Mouse (Mus musculus) heart, embryonic 11.5 days (tissue): Measurements from ENCODE around the gene Atxn7l1. TPM values are rescaled to one million over a fixed set of nuclear protein-coding genes. Genes with fewer than 3 reads are reported as not detected.

ENCODE experiments used
- ATAC-seq: fragments of 200-750 bp; cut with Nextera tagmentation; replicated peaks from 2 replicates; pipeline ENCODE4 v1.8.0; 2017; ENCODE audit warnings: moderate library complexity; ENCODE audit not compliant: insufficient number of reproducible peaks, low FRiP score, low TSS enrichment
- H3K27ac ChIP-seq: fragments of 300-500 bp; sonication (generic); 2 replicates; pipeline ENCODE4 v1.5.1; 2014; ENCODE audit warnings: mild to moderate bottlenecking, low read depth, low read length
- H3K27me3 ChIP-seq: fragments of 300-500 bp; sonication (generic); 2 replicates; pipeline ENCODE4 v1.6.1; 2014; ENCODE audit warnings: mild to moderate bottlenecking, low read length, mixed read lengths; ENCODE audit not compliant: control insufficient read depth, insufficient read depth
- H3K36me3 ChIP-seq: fragments of 300-500 bp; sonication (generic); 2 replicates; pipeline ENCODE4 v1.6.1; 2014; ENCODE audit warnings: mild to moderate bottlenecking, low read length, moderate library complexity, mixed read lengths; ENCODE audit not compliant: control insufficient read depth, insufficient read depth
- H3K4me1 ChIP-seq: fragments of 300-500 bp; sonication (generic); 2 replicates; pipeline ENCODE4 v1.6.1; 2014; ENCODE audit warnings: low read length; ENCODE audit not compliant: control insufficient read depth, insufficient read depth
- H3K4me2 ChIP-seq: fragments of 300-500 bp; sonication (generic); 2 replicates; pipeline ENCODE4 v1.6.1; 2014; ENCODE audit warnings: mild to moderate bottlenecking, moderate library complexity
- H3K4me3 ChIP-seq: fragments of 300-500 bp; sonication (generic); 2 replicates; pipeline ENCODE4 v1.5.1; 2014; ENCODE audit warnings: low read depth, low read length
- H3K9ac ChIP-seq: fragments of 300-500 bp; sonication (generic); 2 replicates; pipeline ENCODE4 v1.6.1; 2014; ENCODE audit warnings: mild to moderate bottlenecking, low read depth, low read length, moderate library complexity
- H3K9me3 ChIP-seq: fragments of 300-500 bp; sonication (generic); replicated peaks from 2 replicates; pipeline ENCODE4 v1.6.1; 2016; ENCODE audit warnings: low read length; ENCODE audit not compliant: control insufficient read depth
- WGBS: fragments of 180-500 bp; shearing (Covaris S2); extraction: QIAGEN DNeasy Blood & Tissue Kit; methylation state at CpG from one replicate; pipeline ENCODE4 v1.1.7; 2014; ENCODE audit not compliant: insufficient replicate concordance; 5-methylcytosine and 5-hydroxymethylcytosine counted together
- polyA plus RNA-seq: library from polyadenylated mRNA; unstranded; fragments of >200 nt; fragmentation: Nextera tagmentation; extraction: Ambion mirVana; gene quantifications from 2 replicates; pipeline ENCODE4 v1.2.1, GENCODE M21; 2014

Atxn7l1 gene
- polyA plus RNA-seq, 1 experiment from 2014 or later: 15.6 TPM

- no peaks in the 10 kb centered on the region for H3K9me3 ChIP-seq
- no peak overlapping the region for H3K4me2 ChIP-seq
- H3K4me3 ChIP-seq: no peak overlapping the region
- H3K27me3 ChIP-seq: no peaks in the 10 kb centered on the region
- 63% methylated on average over 3 of the region's 5 CpGs for WGBS
- no peak overlapping the region for H3K9ac ChIP-seq
- H3K27ac ChIP-seq: no peak overlapping the region
- no peaks in the 10 kb centered on the region for H3K36me3 ChIP-seq
- H3K4me1 ChIP-seq: peaks cover 8% of the 10 kb centered on the region
- ATAC-seq: no peak
These were observed 159.0 kb downstream of the Atxn7l1 start for GRCm38 (mm10) chr12:33306476-33306875.

DNA sequence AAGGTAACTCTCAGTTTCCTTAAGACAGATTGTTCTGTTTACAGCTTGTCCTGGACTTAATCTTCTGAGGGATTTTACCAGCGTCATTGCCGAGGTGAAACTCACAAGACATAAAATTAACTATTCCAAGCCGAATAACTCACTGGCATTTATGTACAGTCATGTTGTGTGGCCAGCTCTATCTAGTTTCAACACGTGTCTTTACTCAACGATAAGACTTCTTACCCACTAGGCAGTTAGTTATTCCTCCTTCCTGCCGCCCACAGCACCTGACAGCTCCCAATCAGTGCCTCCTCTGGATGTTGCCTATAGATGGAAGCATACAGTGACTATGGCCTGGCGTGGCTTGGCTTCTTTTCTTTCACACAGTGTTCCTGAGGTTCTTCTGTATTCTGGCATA, 161.2 kb downstream of the Atxn7l1 start:
- Histone ChIP-seq H3K36me3 (no peaks in the 10 kb centered on the region), H3K4me1 (peaks cover 13% of the 10 kb centered on the region), H3K9ac (no peak overlapping the region), H3K9me3 (no peaks in the 10 kb centered on the region), H3K27ac (no peak overlapping the region), H3K4me2 (no peak overlapping the region), H3K4me3 (no peak overlapping the region), H3K27me3 (no peaks in the 10 kb centered on the region)
- 82% methylated on average over 7 of the region's 7 CpGs for WGBS
- ATAC-seq: no peak

- Histone ChIP-seq H3K9me3 (no peaks in the 10 kb centered on the region), H3K27me3 (no peaks in the 10 kb centered on the region), H3K4me3 (peak overlapping the region; percentile 19; the same call in 1 of the 2 replicates), H3K9ac (peak overlapping the region; percentile 36; the same call in 1 of the 2 replicates), H3K4me1 (peaks cover 28% of the 10 kb centered on the region), H3K36me3 (no peaks in the 10 kb centered on the region), H3K27ac (peak overlapping the region; percentile 17; the same call in 1 of the 2 replicates), H3K4me2 (peak overlapping the region; percentile 60)
- 0 out of 2 replicates have a peak, but pooled peaks have one; percentile 32 for ATAC-seq
- 14% methylated on average over 14 of the region's 14 CpGs for WGBS
These were observed 166.6 kb downstream of the Atxn7l1 start for GRCm38 (mm10) chr12:33313828-33314671.

GRCm38 (mm10) chr12:33314924-33315643, 167.6 kb downstream of the Atxn7l1 start:
- H3K4me3 ChIP-seq: no peak overlapping the region
- no peaks in the 10 kb centered on the region for H3K36me3 ChIP-seq
- H3K27me3 ChIP-seq: no peaks in the 10 kb centered on the region
- no peaks in the 10 kb centered on the region for H3K9me3 ChIP-seq
- peak overlapping the region; percentile 39; the same call in 1 of the 2 replicates for H3K9ac ChIP-seq
- H3K4me2 ChIP-seq: peak overlapping the region; percentile 60
- ATAC-seq: no peak
- WGBS: 63% methylated on average over 16 of the region's 16 CpGs
- no peak overlapping the region for H3K27ac ChIP-seq
- H3K4me1 ChIP-seq: peaks cover 28% of the 10 kb centered on the region

DNA sequence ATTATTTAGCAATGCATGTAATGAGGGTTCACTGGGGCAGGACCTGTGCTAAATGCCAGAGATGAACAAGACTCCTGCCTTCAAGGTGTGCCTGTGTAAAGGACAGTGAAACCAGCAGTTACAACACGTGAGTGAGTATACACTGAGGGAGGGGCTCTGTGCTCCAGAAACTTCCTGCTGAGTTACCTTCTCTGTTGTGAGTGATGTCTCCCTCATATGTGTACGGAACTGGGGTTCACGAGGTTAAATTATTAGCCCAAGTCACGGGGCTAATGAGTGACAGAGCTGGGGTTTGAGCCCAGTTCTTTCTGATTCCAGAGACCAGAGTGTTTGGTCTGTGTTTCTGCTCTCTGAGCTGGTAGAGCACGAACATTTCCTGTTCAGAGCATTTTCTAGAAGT, 168.3 kb downstream of the Atxn7l1 start:
- Histone ChIP-seq H3K4me2 (peak overlapping the region; percentile 14; the same call in 1 of the 2 replicates), H3K9ac (no peak overlapping the region), H3K4me1 (peaks cover 28% of the 10 kb centered on the region), H3K9me3 (no peaks in the 10 kb centered on the region), H3K27ac (no peak overlapping the region), H3K36me3 (no peaks in the 10 kb centered on the region), H3K4me3 (no peak overlapping the region), H3K27me3 (no peaks in the 10 kb centered on the region)
- no peak for ATAC-seq
- WGBS: 72% methylated on average over 5 of the region's 5 CpGs

GRCm38 (mm10) chr12:33317792-33318530, 170.5 kb downstream of the Atxn7l1 start:
- H3K36me3 ChIP-seq: no peaks in the 10 kb centered on the region
- no peak for ATAC-seq
- H3K9ac ChIP-seq: no peak overlapping the region
- 0 out of 2 replicates have a peak overlapping the region, but pooled peaks have one; percentile 10 for H3K27ac ChIP-seq
- 50% methylated on average over 9 of the region's 9 CpGs for WGBS
- H3K9me3 ChIP-seq: no peaks in the 10 kb centered on the region
- peaks cover 20% of the 10 kb centered on the region for H3K4me1 ChIP-seq
- H3K4me2 ChIP-seq: peak overlapping the region; percentile 16; the same call in 1 of the 2 replicates
- H3K27me3 ChIP-seq: no peaks in the 10 kb centered on the region
- no peak overlapping the region for H3K4me3 ChIP-seq

GRCm38 (mm10) chr12:33322547-33322946, 175.1 kb downstream of the Atxn7l1 start:
- 0 out of 2 replicates have a peak, but pooled peaks cover 3% of the 10 kb centered on the region for H3K36me3 ChIP-seq
- H3K4me3 ChIP-seq: no peak overlapping the region
- no peak overlapping the region for H3K9ac ChIP-seq
- no peaks in the 10 kb centered on the region for H3K27me3 ChIP-seq
- WGBS: 76% methylated on average over 7 of the region's 7 CpGs
- no peak overlapping the region for H3K4me2 ChIP-seq
- no peak for ATAC-seq
- 0 out of 2 replicates have a peak, but pooled peaks cover 3% of the 10 kb centered on the region for H3K4me1 ChIP-seq
- H3K27ac ChIP-seq: no peak overlapping the region
- no peaks in the 10 kb centered on the region for H3K9me3 ChIP-seq

DNA sequence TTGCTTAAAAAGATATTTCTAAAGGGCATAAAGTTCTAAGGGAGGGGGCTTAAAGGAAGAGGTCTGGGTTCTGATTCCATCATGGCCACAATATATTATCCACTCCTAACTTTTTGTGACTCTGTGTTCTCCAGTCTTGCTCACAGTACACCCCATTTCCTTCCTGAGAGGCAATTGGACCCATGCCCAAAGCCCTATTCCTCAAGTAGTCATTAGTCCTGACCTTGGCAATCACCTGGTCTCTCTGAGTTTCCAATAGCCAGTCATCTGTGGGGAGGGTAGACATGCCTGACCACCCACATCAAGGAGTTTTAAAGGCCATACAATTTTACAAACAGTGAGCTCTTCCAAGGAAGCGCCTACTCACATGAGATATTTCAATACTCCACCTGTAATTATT, 176.3 kb downstream of the Atxn7l1 start:
- no peak overlapping the region for H3K4me2 ChIP-seq
- H3K27ac ChIP-seq: no peak overlapping the region
- H3K4me3 ChIP-seq: no peak overlapping the region
- H3K9ac ChIP-seq: no peak overlapping the region
- H3K9me3 ChIP-seq: no peaks in the 10 kb centered on the region
- H3K27me3 ChIP-seq: no peaks in the 10 kb centered on the region
- no peak for ATAC-seq
- H3K4me1 ChIP-seq: no peaks in the 10 kb centered on the region
- 93% methylated on average over 1 of the region's 1 CpGs for WGBS
- 0 out of 2 replicates have a peak, but pooled peaks cover 3% of the 10 kb centered on the region for H3K36me3 ChIP-seq
